Mouse (Mus musculus) hindbrain, embryonic 12.5 days (tissue): Measurements from ENCODE around the gene Nr6a1. TPM values are rescaled to one million over a fixed set of nuclear protein-coding genes. Genes with fewer than 3 reads are reported as not detected.

ENCODE experiments used
- ATAC-seq: fragments of 200-750 bp; cut with Nextera tagmentation; 2 replicates; pipeline ENCODE4 v1.8.0; 2017; ENCODE audit warnings: moderate TSS enrichment; ENCODE audit not compliant: low FRiP score
- H3K27ac ChIP-seq: fragments of 300-500 bp; sonication (generic); 2 replicates; pipeline ENCODE4 v1.5.1; 2016; ENCODE audit warnings: mild to moderate bottlenecking
- H3K27me3 ChIP-seq: fragments of 300-500 bp; sonication (generic); 2 replicates; pipeline ENCODE4 v1.6.1; 2016; ENCODE audit warnings: mild to moderate bottlenecking
- H3K36me3 ChIP-seq: fragments of 300-500 bp; sonication (generic); 2 replicates; pipeline ENCODE4 v1.6.1; 2016; ENCODE audit warnings: mild to moderate bottlenecking
- H3K4me1 ChIP-seq: fragments of 300-500 bp; sonication (generic); 2 replicates; pipeline ENCODE4 v1.6.1; 2016
- H3K4me2 ChIP-seq: fragments of 300-500 bp; sonication (generic); replicated peaks from 2 replicates; pipeline ENCODE4 v1.6.1; 2016; ENCODE audit warnings: mild to moderate bottlenecking
- H3K4me3 ChIP-seq: fragments of 300-500 bp; sonication (generic); 2 replicates; pipeline ENCODE4 v1.5.1; 2016; ENCODE audit warnings: mild to moderate bottlenecking
- H3K9ac ChIP-seq: fragments of 300-500 bp; sonication (generic); 2 replicates; pipeline ENCODE4 v1.6.1; 2016; ENCODE audit warnings: mild to moderate bottlenecking, moderate library complexity
- H3K9me3 ChIP-seq: fragments of 300-500 bp; sonication (generic); replicated peaks from 2 replicates; pipeline ENCODE4 v1.6.1; 2016; ENCODE audit warnings: mild to moderate bottlenecking
- WGBS: fragments of 180-500 bp; shearing (Covaris S2); methylation state at CpG from one replicate; pipeline ENCODE4 v1.1.7; 2016; 5-methylcytosine and 5-hydroxymethylcytosine counted together
- polyA plus RNA-seq: library from polyadenylated mRNA; unstranded; fragments of >200 nt; fragmentation: Nextera tagmentation; extraction: Ambion mirVana; gene quantifications from 2 replicates; pipeline ENCODE4 v1.2.1, GENCODE M21; 2016

Gene Nr6a1
- polyA plus RNA-seq, 1 experiment from 2014 or later, result 3.8 TPM

- H3K36me3 ChIP-seq, result no peaks in the 10 kb centered on the region
- peaks cover 10% of the 10 kb centered on the region for H3K4me1 ChIP-seq
- ATAC-seq, result peak; percentile 78
- no peak overlapping the region for H3K4me2 ChIP-seq
- no peak overlapping the region for H3K9ac ChIP-seq
- no peaks in the 10 kb centered on the region for H3K9me3 ChIP-seq
- no peaks in the 10 kb centered on the region for H3K27me3 ChIP-seq
- WGBS, result 3% methylated on average over 4 of the region's 4 CpGs
- no peak overlapping the region for H3K4me3 ChIP-seq
- no peak overlapping the region for H3K27ac ChIP-seq
Measured at GRCm38 (mm10) chr2:38914965-38915364, 12.5 kb downstream of the Nr6a1 start.

- Histone ChIP-seq H3K9me3 (no peaks in the 10 kb centered on the region), H3K9ac (no peak overlapping the region), H3K27me3 (no peaks in the 10 kb centered on the region), H3K4me3 (no peak overlapping the region), H3K4me2 (no peak overlapping the region), H3K4me1 (peaks cover 10% of the 10 kb centered on the region), H3K36me3 (no peaks in the 10 kb centered on the region), H3K27ac (no peak overlapping the region)
- no peak for ATAC-seq
- WGBS, result 28% methylated on average over 1 of the region's 1 CpGs
Measured at GRCm38 (mm10) chr2:38914517-38914916, 13.0 kb downstream of the Nr6a1 start.

GRCm38 (mm10) chr2:38908604-38909003 lies 18.9 kb downstream of the Nr6a1 start:
- Histone ChIP-seq H3K36me3 (no peaks in the 10 kb centered on the region), H3K9me3 (no peaks in the 10 kb centered on the region), H3K27ac (no peak overlapping the region), H3K4me3 (no peak overlapping the region), H3K4me1 (no peaks in the 10 kb centered on the region), H3K9ac (no peak overlapping the region), H3K27me3 (no peaks in the 10 kb centered on the region), H3K4me2 (no peak overlapping the region)
- WGBS, result 77% methylated on average over 1 of the region's 1 CpGs
- ATAC-seq, result no peak

- Histone ChIP-seq H3K9me3 (no peaks in the 10 kb centered on the region), H3K4me2 (no peak overlapping the region), H3K9ac (no peak overlapping the region), H3K4me1 (no peaks in the 10 kb centered on the region), H3K27me3 (no peaks in the 10 kb centered on the region), H3K4me3 (no peak overlapping the region), H3K27ac (no peak overlapping the region), H3K36me3 (no peaks in the 10 kb centered on the region)
- ATAC-seq, result no peak
- WGBS, result 84% methylated on average over 5 of the region's 5 CpGs
Measured at GRCm38 (mm10) chr2:38906097-38906496, 21.4 kb downstream of the Nr6a1 start.

- H3K9me3 ChIP-seq, result no peaks in the 10 kb centered on the region
- no peaks in the 10 kb centered on the region for H3K4me1 ChIP-seq
- no peak overlapping the region for H3K27ac ChIP-seq
- H3K4me2 ChIP-seq, result no peak overlapping the region
- H3K36me3 ChIP-seq, result no peaks in the 10 kb centered on the region
- no peaks in the 10 kb centered on the region for H3K27me3 ChIP-seq
- no peak overlapping the region for H3K9ac ChIP-seq
- H3K4me3 ChIP-seq, result no peak overlapping the region
- 93% methylated on average over 1 of the region's 1 CpGs for WGBS
- ATAC-seq, result no peak
Measured at GRCm38 (mm10) chr2:38904290-38904689, 23.2 kb downstream of the Nr6a1 start.

- Histone ChIP-seq H3K4me1 (no peaks in the 10 kb centered on the region), H3K4me2 (no peak overlapping the region), H3K9ac (no peak overlapping the region), H3K27ac (no peak overlapping the region), H3K36me3 (0 out of 2 replicates have a peak, but pooled peaks cover 3% of the 10 kb centered on the region), H3K27me3 (no peaks in the 10 kb centered on the region), H3K4me3 (no peak overlapping the region), H3K9me3 (no peaks in the 10 kb centered on the region)
- ATAC-seq, result no peak
Measured at GRCm38 (mm10) chr2:38902866-38903265, 24.6 kb downstream of the Nr6a1 start.

GRCm38 (mm10) chr2:38880907-38881672 lies 46.4 kb downstream of the Nr6a1 start:
- no peak for ATAC-seq
- 88% methylated on average over 5 of the region's 5 CpGs for WGBS
- H3K27ac ChIP-seq, result no peak overlapping the region

GRCm38 (mm10) chr2:38874544-38875108 lies 52.9 kb downstream of the Nr6a1 start:
- no peak for ATAC-seq
- Histone ChIP-seq H3K4me2 (no peak overlapping the region), H3K27me3 (no peaks in the 10 kb centered on the region), H3K4me1 (no peaks in the 10 kb centered on the region), H3K36me3 (peaks cover 32% of the 10 kb centered on the region), H3K9ac (no peak overlapping the region), H3K9me3 (no peaks in the 10 kb centered on the region), H3K27ac (no peak overlapping the region), H3K4me3 (no peak overlapping the region)
- 45% methylated on average over 1 of the region's 1 CpGs for WGBS

More at GRCm38 (mm10) chr2:38880907-38881672, 46.4 kb downstream of the Nr6a1 start:
- no peak overlapping the region for H3K4me2 ChIP-seq
- no peaks in the 10 kb centered on the region for H3K9me3 ChIP-seq
- no peak overlapping the region for H3K4me3 ChIP-seq
- H3K27me3 ChIP-seq, result no peaks in the 10 kb centered on the region
- no peaks in the 10 kb centered on the region for H3K4me1 ChIP-seq
- no peak overlapping the region for H3K9ac ChIP-seq
- peaks cover 37% of the 10 kb centered on the region for H3K36me3 ChIP-seq

GRCm38 (mm10) chr2:38872730-38873129 lies 54.8 kb downstream of the Nr6a1 start:
- Histone ChIP-seq H3K4me1 (no peaks in the 10 kb centered on the region), H3K9me3 (no peaks in the 10 kb centered on the region), H3K36me3 (peaks cover 18% of the 10 kb centered on the region; the same call in 1 of the 2 replicates), H3K27ac (no peak overlapping the region), H3K4me2 (no peak overlapping the region), H3K9ac (no peak overlapping the region), H3K27me3 (no peaks in the 10 kb centered on the region), H3K4me3 (no peak overlapping the region)
- ATAC-seq, result no peak
- 53% methylated on average over 1 of the region's 1 CpGs for WGBS

- Histone ChIP-seq H3K4me3 (no peak overlapping the region), H3K9me3 (no peaks in the 10 kb centered on the region), H3K4me1 (no peaks in the 10 kb centered on the region), H3K9ac (no peak overlapping the region), H3K27ac (no peak overlapping the region), H3K36me3 (peaks cover 6% of the 10 kb centered on the region; the same call in 1 of the 2 replicates), H3K4me2 (no peak overlapping the region), H3K27me3 (no peaks in the 10 kb centered on the region)
- WGBS, result 96% methylated on average over 1 of the region's 1 CpGs
- no peak for ATAC-seq
Measured at GRCm38 (mm10) chr2:38866711-38867110, 60.8 kb downstream of the Nr6a1 start.

GRCm38 (mm10) chr2:38864011-38864410 lies 63.5 kb downstream of the Nr6a1 start:
- Histone ChIP-seq H3K27ac (no peak overlapping the region), H3K9ac (no peak overlapping the region), H3K9me3 (no peaks in the 10 kb centered on the region), H3K36me3 (peaks cover 8% of the 10 kb centered on the region; the same call in 1 of the 2 replicates), H3K4me2 (no peak overlapping the region), H3K4me3 (no peak overlapping the region), H3K27me3 (no peaks in the 10 kb centered on the region), H3K4me1 (no peaks in the 10 kb centered on the region)
- WGBS, result 64% methylated on average over 4 of the region's 4 CpGs
- no peak for ATAC-seq

GRCm38 (mm10) chr2:38851797-38852196 lies 75.7 kb downstream of the Nr6a1 start:
- H3K4me2 ChIP-seq, result no peak overlapping the region
- no peaks in the 10 kb centered on the region for H3K4me1 ChIP-seq
- H3K36me3 ChIP-seq, result peaks cover 19% of the 10 kb centered on the region
- no peak overlapping the region for H3K4me3 ChIP-seq
- no peak overlapping the region for H3K9ac ChIP-seq
- 77% methylated on average over 1 of the region's 1 CpGs for WGBS
- H3K9me3 ChIP-seq, result no peaks in the 10 kb centered on the region
- no peak overlapping the region for H3K27ac ChIP-seq
- no peak for ATAC-seq
- no peaks in the 10 kb centered on the region for H3K27me3 ChIP-seq

- 95% methylated on average over 2 of the region's 2 CpGs for WGBS
- H3K4me3 ChIP-seq, result no peak overlapping the region
- no peak overlapping the region for H3K4me2 ChIP-seq
- no peak overlapping the region for H3K9ac ChIP-seq
- H3K27me3 ChIP-seq, result no peaks in the 10 kb centered on the region
- peaks cover 14% of the 10 kb centered on the region for H3K36me3 ChIP-seq
- H3K9me3 ChIP-seq, result no peaks in the 10 kb centered on the region
- H3K4me1 ChIP-seq, result no peaks in the 10 kb centered on the region
- no peak overlapping the region for H3K27ac ChIP-seq
- no peak for ATAC-seq
Measured at GRCm38 (mm10) chr2:38846319-38846718, 81.2 kb downstream of the Nr6a1 start.
